Mouse (Mus musculus): Measurements from ENCODE around the gene Kctd6. TPM values are rescaled to one million over a fixed set of nuclear protein-coding genes. Genes with fewer than 3 reads are reported as not detected.

The Kctd6 gene
- total RNA-seq, 1 experiment from 2014 or later = 13.6 TPM

Other genes starting within 250 kb of the Kctd6 start
- 0.58 to 4.0 TPM (median 0.64 TPM) in 3 replicates for gene Dnase1l3, start 219.6 kb upstream of the Kctd6 start, total RNA-seq (2017)
- 0.64 to 1.9 TPM (median 0.78 TPM) in 3 replicates for gene Abhd6, start 211.2 kb upstream of the Kctd6 start, total RNA-seq (2017)
- gene Rpp14, start 133.8 kb upstream of the Kctd6 start, total RNA-seq (2017) = 12.5 to 30.2 TPM (median 29.2 TPM) in 3 replicates
- 39.4 to 49.1 TPM (median 39.6 TPM) in 3 replicates for gene Pxk, start 115.9 kb upstream of the Kctd6 start, total RNA-seq (2017)
- gene Pdhb, start 41.1 kb upstream of the Kctd6 start, total RNA-seq (2017) = 102 to 144 TPM (median 122 TPM) in 3 replicates
- not detected in 3 replicates for gene Acox2, start 45.2 kb downstream of the Kctd6 start, total RNA-seq (2017)
- gene Fam107a, start 103.9 kb downstream of the Kctd6 start, total RNA-seq (2017) = not detected in 3 replicates
- not detected in 3 replicates for gene Oit1, start 164.6 kb downstream of the Kctd6 start, total RNA-seq (2017)

All from monocyte, adult 5-6 weeks (primary cell).